Mouse (Mus musculus) heart, embryonic 14.5 days (tissue): ENCODE measurements around the gene Med20. TPM values are rescaled to one million over a fixed set of nuclear protein-coding genes. Genes with fewer than 3 reads are reported as not detected.
"Not testable (repeated sequence)": the region's sequence is repeated elsewhere in the genome, so short reads cannot be mapped to it uniquely, and the experiment has no call there.

Source experiments
- ATAC-seq: fragments of 200-750 bp; cut with Nextera tagmentation; 2 replicates; pipeline ENCODE4 v1.8.0; 2017; ENCODE audit warnings: low read depth, moderate TSS enrichment; ENCODE audit not compliant: insufficient number of reproducible peaks, insufficient read depth, low FRiP score
- H3K27ac ChIP-seq, 2 experiments: fragments of 200-500 bp in 1 of 2; fragments of 300-500 bp in 1 of 2; sonication (generic) in 1 of 2; replicated peaks in 1 of 2; 2 replicates each; pipeline ENCODE4 v1.5.1; 2012 to 2014; ENCODE audit warnings: low read depth in 2 of 2, low read length in 2 of 2, control low read depth in 1 of 2, mild to moderate bottlenecking in 1 of 2, mixed read lengths in 1 of 2; ENCODE audit not compliant: control insufficient read depth in 1 of 2, insufficient read depth in 1 of 2
- H3K27me3 ChIP-seq: fragments of 300-500 bp; sonication (generic); 2 replicates; pipeline ENCODE4 v1.6.1; 2014; ENCODE audit warnings: mild to moderate bottlenecking, low read length, control low read depth; ENCODE audit not compliant: control insufficient read depth, insufficient read depth
- H3K36me3 ChIP-seq: fragments of 300-500 bp; sonication (generic); 2 replicates; pipeline ENCODE4 v1.6.1; 2014; ENCODE audit warnings: mild to moderate bottlenecking, control low read depth, low read length, mixed read lengths; ENCODE audit not compliant: control insufficient read depth, insufficient read depth
- H3K4me1 ChIP-seq, 2 experiments: fragments of 200-500 bp in 1 of 2; fragments of 300-500 bp in 1 of 2; sonication (generic) in 1 of 2; 2 replicates each; pipeline ENCODE4 v1.6.1; 2012 to 2014; ENCODE audit warnings: low read length in 2 of 2, control low read depth in 1 of 2, mixed read lengths in 1 of 2; ENCODE audit not compliant: control insufficient read depth in 2 of 2, insufficient read depth in 2 of 2
- H3K4me2 ChIP-seq: fragments of 300-500 bp; sonication (generic); 2 replicates; pipeline ENCODE4 v1.6.1; 2014; ENCODE audit warnings: mild to moderate bottlenecking, low read length
- H3K4me3 ChIP-seq, 2 experiments: fragments of 200-500 bp in 1 of 2; fragments of 300-500 bp in 1 of 2; sonication (generic) in 1 of 2; 2 replicates each; pipeline ENCODE4 v1.5.1; 2012 to 2014; ENCODE audit warnings: low read length in 2 of 2, mild to moderate bottlenecking in 2 of 2, control low read depth in 1 of 2, low read depth in 1 of 2, moderate library complexity in 1 of 2; ENCODE audit not compliant: control insufficient read depth in 1 of 2, insufficient read depth in 1 of 2
- H3K9ac ChIP-seq: fragments of 300-500 bp; sonication (generic); 2 replicates; pipeline ENCODE4 v1.6.1; 2014; ENCODE audit warnings: mild to moderate bottlenecking, low read length
- H3K9me3 ChIP-seq: fragments of 300-500 bp; sonication (generic); 2 replicates; pipeline ENCODE4 v1.6.1; 2016; ENCODE audit warnings: low read length, control low read depth; ENCODE audit not compliant: control insufficient read depth
- WGBS: fragments of 180-500 bp; shearing (Covaris S2); extraction: QIAGEN DNeasy Blood & Tissue Kit; methylation state at CpG from one replicate; pipeline ENCODE4 v1.1.7; 2014; 5-methylcytosine and 5-hydroxymethylcytosine counted together
- polyA plus RNA-seq: library from polyadenylated mRNA; unstranded; fragments of >200 nt; fragmentation: Nextera tagmentation; extraction: Ambion mirVana; gene quantifications from 2 replicates; pipeline ENCODE4 v1.2.1, GENCODE M21; 2014

Med20 gene
- polyA plus RNA-seq, 1 experiment from 2014 or later: 28.6 TPM

GRCm38 (mm10) chr17:47597261-47597660 is 14.1 kb upstream of the Med20 start:
- peaks cover 66% of the 10 kb centered on the region for H3K36me3 ChIP-seq
- 44% methylated on average over 13 of the region's 13 CpGs for WGBS
- no peaks in the 10 kb centered on the region for H3K9me3 ChIP-seq
- peak overlapping the region in 1 of 2 experiments; percentile 81; a peak in 1 of 4 replicates for H3K4me3 ChIP-seq
- H3K9ac ChIP-seq: peak overlapping the region; percentile 97
- H3K4me2 ChIP-seq: peak overlapping the region; percentile 88
- no peak for ATAC-seq
- no peaks in the 10 kb centered on the region for H3K27me3 ChIP-seq
- H3K4me1 ChIP-seq: peaks cover 27 to 35% of the 10 kb centered on the region in 2 experiments
- peak overlapping the region; percentile 97 for H3K27ac ChIP-seq

- Histone ChIP-seq H3K9me3 (no peaks in the 10 kb centered on the region), H3K27me3 (no peaks in the 10 kb centered on the region), H3K9ac (peak overlapping the region; percentile 97), H3K36me3 (peaks cover 72% of the 10 kb centered on the region), H3K27ac (peak overlapping the region; percentile 97), H3K4me1 (peaks cover 23 to 29% of the 10 kb centered on the region in 2 experiments), H3K4me2 (peak overlapping the region; percentile 88), H3K4me3 (0 out of 4 replicates have a peak overlapping the region, but pooled peaks of 1 of the 2 experiments have one; percentile 81)
- no peak for ATAC-seq
- WGBS: 10% methylated on average over 10 of the region's 10 CpGs
These were observed 13.4 kb upstream of the Med20 start for GRCm38 (mm10) chr17:47597838-47598579.

GRCm38 (mm10) chr17:47598580-47599304 is 12.6 kb upstream of the Med20 start:
- peak overlapping the region; percentile 39; the same call in 1 of the 2 replicates for H3K9ac ChIP-seq
- H3K9me3 ChIP-seq, H3K4me3 ChIP-seq, H3K4me2 ChIP-seq, ATAC-seq, H3K27me3 ChIP-seq: not testable (repeated sequence)
- H3K4me1 ChIP-seq: peaks cover 23 to 29% of the 10 kb centered on the region in 2 experiments
- WGBS: 71% methylated on average over 10 of the region's 10 CpGs
- H3K36me3 ChIP-seq: peaks cover 77% of the 10 kb centered on the region
- peak overlapping the region; percentile 66 to 97 for H3K27ac ChIP-seq

- no peak overlapping the region for H3K4me3 ChIP-seq
- 73% methylated on average over 11 of the region's 11 CpGs for WGBS
- no peak for ATAC-seq
These were observed 11.7 kb upstream of the Med20 start for GRCm38 (mm10) chr17:47599511-47600297.

GRCm38 (mm10) chr17:47600601-47601388 is 10.6 kb upstream of the Med20 start:
- H3K4me3 ChIP-seq: no peak overlapping the region
- H3K9me3 ChIP-seq: no peaks in the 10 kb centered on the region
- 82% methylated on average over 13 of the region's 13 CpGs for WGBS
- H3K4me2 ChIP-seq: no peak overlapping the region
- no peak for ATAC-seq
- H3K27ac ChIP-seq: peak overlapping the region in 1 of 2 experiments; percentile 70; a peak in 2 of 4 replicates
- H3K27me3 ChIP-seq: no peaks in the 10 kb centered on the region
- H3K9ac ChIP-seq: no peak overlapping the region
- peaks cover 94% of the 10 kb centered on the region for H3K36me3 ChIP-seq
- H3K4me1 ChIP-seq: peaks cover 22 to 28% of the 10 kb centered on the region in 2 experiments

More at GRCm38 (mm10) chr17:47599511-47600297, 11.7 kb upstream of the Med20 start:
- Histone ChIP-seq H3K27ac (peak overlapping the region; percentile 60 to 70), H3K4me2 (no peak overlapping the region), H3K9me3 (no peaks in the 10 kb centered on the region), H3K27me3 (no peaks in the 10 kb centered on the region), H3K36me3 (peaks cover 86% of the 10 kb centered on the region), H3K4me1 (peaks cover 23 to 29% of the 10 kb centered on the region in 2 experiments), H3K9ac (no peak overlapping the region)

- ATAC-seq: no peak
- H3K4me1 ChIP-seq: peaks cover 16 to 22% of the 10 kb centered on the region in 2 experiments
- peaks cover 96% of the 10 kb centered on the region for H3K36me3 ChIP-seq
- 0 out of 4 replicates have a peak overlapping the region, but pooled peaks of 1 of the 2 experiments have one; percentile 1 for H3K27ac ChIP-seq
- H3K27me3 ChIP-seq: no peaks in the 10 kb centered on the region
- 84% methylated on average over 10 of the region's 10 CpGs for WGBS
- no peak overlapping the region for H3K4me2 ChIP-seq
- no peak overlapping the region for H3K9ac ChIP-seq
- H3K4me3 ChIP-seq: no peak overlapping the region
- H3K9me3 ChIP-seq: no peaks in the 10 kb centered on the region
These were observed 10.0 kb upstream of the Med20 start for GRCm38 (mm10) chr17:47601389-47601755.
